Mouse (Mus musculus) activated CD4-positive, CD25-positive, alpha-beta regulatory T cell, adult 4 months (primary cell): ENCODE measurements around the gene Strip2. TPM values are rescaled to one million over a fixed set of nuclear protein-coding genes. Genes with fewer than 3 reads are reported as not detected.

ENCODE experiments used
- polyA plus RNA-seq, 2 experiments: library from polyadenylated mRNA; unstranded; fragments of 100-300 nt; shearing (Covaris generic); gene quantifications; one replicate each; pipeline ENCODE4 v1.2.1; 2017

Gene Strip2
- polyA plus RNA-seq, 2 experiments from 2014 or later = not detected

Other genes with a start within 250 kb of the Strip2 start
- under 1 TPM in 1 of 2 experiments, not detected in 1; 0.21 TPM for gene Tspan33, start 222.8 kb upstream of the Strip2 start, polyA plus RNA-seq
- gene Smo, start 181.5 kb upstream of the Strip2 start, polyA plus RNA-seq = under 1 TPM in 1 of 2 experiments, not detected in 1; 0.48 TPM
- 10 to 100 TPM; 89.7 to 92.1 TPM for gene Ahcyl2, start 149.0 kb upstream of the Strip2 start, polyA plus RNA-seq
- gene Nrf1, start 131.0 kb downstream of the Strip2 start, polyA plus RNA-seq = 10 to 100 TPM; 72.8 to 78.3 TPM